Mouse (Mus musculus): Measurements from ENCODE around the gene Pbdc1. TPM values are rescaled to one million over a fixed set of nuclear protein-coding genes. Genes with fewer than 3 reads are reported as not detected.
"Not testable (repeated sequence)": the region's sequence is repeated elsewhere in the genome, so short reads cannot be mapped to it uniquely, and the experiment has no call there.

Pbdc1 gene
- 61.0 and 63.3 TPM in 2 replicates for polyA plus RNA-seq (2015; fragmentation: Nextera tagmentation; extraction: Ambion mirVana)

GRCm38 (mm10) chrX:105079615-105080092 lies at the start of gene Pbdc1:
Pbdc1 (plus strand) TSS chrX:105079756.
- H3K4me1 ChIP-seq: 0 out of 2 replicates have a peak, but pooled peaks cover 4% of the 10 kb centered on the region
- H3K9ac ChIP-seq: peak within 1 kb of the TSS; percentile 39
- H3K36me3 ChIP-seq: peaks cover 7% of the 10 kb centered on the region; the same call in 1 of the 2 replicates
- H3K4me3 ChIP-seq: peak within 1 kb of the TSS; percentile 58
- ATAC-seq (ENCODE audit: insufficient number of reproducible peaks, low FRiP score, low TSS enrichment, low read depth): peak; percentile 94
- H3K9me3 ChIP-seq: no peaks in the 10 kb centered on the region
- WGBS: 2% methylated on average over 35 of the region's 35 CpGs
- H3K27me3 ChIP-seq: no peaks in the 10 kb centered on the region
- peak within 1 kb of the TSS; percentile 49 for H3K4me2 ChIP-seq
- peak within 1 kb of the TSS; percentile 57; the same call in 1 of the 2 replicates for H3K27ac ChIP-seq

GRCm38 (mm10) chrX:105037666-105038065 lies 41.9 kb upstream of the Pbdc1 start:
- no peaks in the 10 kb centered on the region for H3K4me1 ChIP-seq
- H3K27ac ChIP-seq: no peak overlapping the region
- H3K27me3 ChIP-seq: no peaks in the 10 kb centered on the region
- H3K4me2 ChIP-seq: no peak overlapping the region
- 84% methylated on average over 3 of the region's 3 CpGs for WGBS
- peaks cover 2% of the 10 kb centered on the region; the same call in 1 of the 2 replicates for H3K36me3 ChIP-seq
- no peak overlapping the region for H3K4me3 ChIP-seq
- no peaks in the 10 kb centered on the region for H3K9me3 ChIP-seq
- no peak overlapping the region for H3K9ac ChIP-seq
- no peak for ATAC-seq (ENCODE audit: insufficient number of reproducible peaks, low FRiP score, low TSS enrichment, low read depth)

GRCm38 (mm10) chrX:105064294-105064693 lies 15.3 kb upstream of the Pbdc1 start:
- 93% methylated on average over 10 of the region's 10 CpGs for WGBS
- peaks cover 59% of the 10 kb centered on the region for H3K36me3 ChIP-seq

GRCm38 (mm10) chrX:105064801-105065200 lies 14.8 kb upstream of the Pbdc1 start:
- peaks cover 5% of the 10 kb centered on the region for H3K4me1 ChIP-seq
- no peak overlapping the region for H3K4me3 ChIP-seq
- 88% methylated on average over 4 of the region's 4 CpGs for WGBS
- H3K27ac ChIP-seq: no peak overlapping the region
- H3K36me3 ChIP-seq: peaks cover 54% of the 10 kb centered on the region
- no peak overlapping the region for H3K9ac ChIP-seq
- no peak overlapping the region for H3K4me2 ChIP-seq
- H3K27me3 ChIP-seq: no peaks in the 10 kb centered on the region
- H3K9me3 ChIP-seq: no peaks in the 10 kb centered on the region
- ATAC-seq (ENCODE audit: insufficient number of reproducible peaks, low FRiP score, low TSS enrichment, low read depth): no peak

More at GRCm38 (mm10) chrX:105064294-105064693, 15.3 kb upstream of the Pbdc1 start:
- no peak for ATAC-seq (ENCODE audit: insufficient number of reproducible peaks, low FRiP score, low TSS enrichment, low read depth)
- Histone ChIP-seq H3K4me1 (peaks cover 5% of the 10 kb centered on the region), H3K4me2 (no peak overlapping the region), H3K27ac (no peak overlapping the region), H3K27me3 (no peaks in the 10 kb centered on the region), H3K9ac (no peak overlapping the region), H3K9me3 (no peaks in the 10 kb centered on the region), H3K4me3 (no peak overlapping the region)

- Histone ChIP-seq H3K4me2 (peak overlapping the region; percentile 43), H3K4me3 (peak overlapping the region; percentile 61), H3K9me3 (no peaks in the 10 kb centered on the region), H3K9ac (peak overlapping the region; percentile 44; the same call in 1 of the 2 replicates), H3K27me3 (no peaks in the 10 kb centered on the region), H3K4me1 (peaks cover 5% of the 10 kb centered on the region), H3K27ac (peak overlapping the region; percentile 82), H3K36me3 (peaks cover 28% of the 10 kb centered on the region)
- under 1% methylated on average over 32 of the region's 32 CpGs for WGBS
- peak; percentile 80 for ATAC-seq (ENCODE audit: insufficient number of reproducible peaks, low FRiP score, low TSS enrichment, low read depth)
Observed at GRCm38 (mm10) chrX:105069671-105070503, 9.7 kb upstream of the Pbdc1 start.

- H3K27me3 ChIP-seq: no peaks in the 10 kb centered on the region
- no peak overlapping the region for H3K27ac ChIP-seq
- H3K9me3 ChIP-seq: no peaks in the 10 kb centered on the region
- H3K4me2 ChIP-seq: peak overlapping the region; percentile 49
- H3K4me3 ChIP-seq: peak overlapping the region; percentile 58
- ATAC-seq (ENCODE audit: insufficient number of reproducible peaks, low FRiP score, low TSS enrichment, low read depth): no peak
- 3% methylated on average over 12 of the region's 12 CpGs for WGBS
- H3K4me1 ChIP-seq: 0 out of 2 replicates have a peak, but pooled peaks cover 4% of the 10 kb centered on the region
- H3K9ac ChIP-seq: no peak overlapping the region
- peaks cover 5% of the 10 kb centered on the region; the same call in 1 of the 2 replicates for H3K36me3 ChIP-seq
Observed at GRCm38 (mm10) chrX:105079151-105079550, 405 bp upstream of the Pbdc1 start.

GRCm38 (mm10) chrX:105080096-105080495 lies 540 bp downstream of the Pbdc1 start:
- H3K9me3 ChIP-seq: no peaks in the 10 kb centered on the region
- 8% methylated on average over 8 of the region's 8 CpGs for WGBS
- no peak for ATAC-seq (ENCODE audit: insufficient number of reproducible peaks, low FRiP score, low TSS enrichment, low read depth)
- H3K27me3 ChIP-seq: no peaks in the 10 kb centered on the region
- H3K27ac ChIP-seq: no peak overlapping the region
- H3K9ac ChIP-seq: peak overlapping the region; percentile 39
- H3K4me2 ChIP-seq: peak overlapping the region; percentile 49
- H3K36me3 ChIP-seq: peaks cover 7% of the 10 kb centered on the region; the same call in 1 of the 2 replicates
- H3K4me1 ChIP-seq: 0 out of 2 replicates have a peak, but pooled peaks cover 4% of the 10 kb centered on the region
- peak overlapping the region; percentile 58 for H3K4me3 ChIP-seq

- H3K27ac ChIP-seq; H3K4me2 ChIP-seq; ATAC-seq (ENCODE audit: insufficient number of reproducible peaks, low FRiP score, low TSS enrichment, low read depth); H3K9ac ChIP-seq; H3K4me1 ChIP-seq; H3K27me3 ChIP-seq; H3K4me3 ChIP-seq; H3K9me3 ChIP-seq: not testable (repeated sequence)
- H3K36me3 ChIP-seq: peaks cover 14% of the 10 kb centered on the region
- WGBS: 91% methylated on average over 7 of the region's 7 CpGs
Observed at GRCm38 (mm10) chrX:105083013-105083412, 3.5 kb downstream of the Pbdc1 start.

- ATAC-seq (ENCODE audit: insufficient number of reproducible peaks, low FRiP score, low TSS enrichment, low read depth): no peak
- 45% methylated on average over 5 of the region's 5 CpGs for WGBS
- H3K4me3 ChIP-seq: no peak overlapping the region
- no peak overlapping the region for H3K27ac ChIP-seq
- no peak overlapping the region for H3K4me2 ChIP-seq
- no peaks in the 10 kb centered on the region for H3K9me3 ChIP-seq
- no peak overlapping the region for H3K9ac ChIP-seq
- H3K4me1 ChIP-seq: no peaks in the 10 kb centered on the region
- 0 out of 2 replicates have a peak, but pooled peaks cover under 1% of the 10 kb centered on the region for H3K36me3 ChIP-seq
- H3K27me3 ChIP-seq: no peaks in the 10 kb centered on the region
Observed at GRCm38 (mm10) chrX:105104175-105104574, 24.6 kb downstream of the Pbdc1 start.

- Histone ChIP-seq H3K27ac (no peak overlapping the region), H3K4me3 (no peak overlapping the region), H3K9me3 (no peaks in the 10 kb centered on the region), H3K36me3 (no peaks in the 10 kb centered on the region), H3K9ac (no peak overlapping the region), H3K4me2 (no peak overlapping the region), H3K4me1 (no peaks in the 10 kb centered on the region), H3K27me3 (no peaks in the 10 kb centered on the region)
- ATAC-seq (ENCODE audit: insufficient number of reproducible peaks, low FRiP score, low TSS enrichment, low read depth): no peak
- WGBS: 74% methylated on average over 2 of the region's 2 CpGs
Observed at GRCm38 (mm10) chrX:105114994-105115393, 35.4 kb downstream of the Pbdc1 start.

GRCm38 (mm10) chrX:105120275-105121226 lies 41.0 kb downstream of the Pbdc1 start, which contains the start of gene Magee1:
Magee1 (plus strand) TSS chrX:105120378.
- peak within 1 kb of the TSS; percentile 65 for H3K27ac ChIP-seq
- 0 out of 2 replicates have a peak, but pooled peaks have one; percentile 71 for ATAC-seq (ENCODE audit: insufficient number of reproducible peaks, low FRiP score, low TSS enrichment, low read depth)
- 16% methylated on average over 65 of the region's 65 CpGs for WGBS
- peaks cover 5% of the 10 kb centered on the region; the same call in 1 of the 2 replicates for H3K4me1 ChIP-seq
- no peaks in the 10 kb centered on the region for H3K36me3 ChIP-seq
- H3K27me3 ChIP-seq: peaks cover 13% of the 10 kb centered on the region
- peak within 1 kb of the TSS; percentile 58 for H3K4me3 ChIP-seq
- H3K4me2 ChIP-seq: peak within 1 kb of the TSS; percentile 70
- peak within 1 kb of the TSS; percentile 51 for H3K9ac ChIP-seq
- no peaks in the 10 kb centered on the region for H3K9me3 ChIP-seq

Measured in limb, embryonic 15.5 days (tissue).